Mouse (Mus musculus): ENCODE measurements around the gene Fxyd2. TPM values are rescaled to one million over a fixed set of nuclear protein-coding genes. Genes with fewer than 3 reads are reported as not detected.

Fxyd2 gene
- total RNA-seq, 2 experiments from 2014 or later = 2.2 to 3.6 TPM

Other genes starting within 250 kb of the Fxyd2 start
- not detected for gene BC049352, start 217.7 kb upstream of the Fxyd2 start, total RNA-seq (2021)
- not detected for gene Tmprss4, start 195.6 kb upstream of the Fxyd2 start, total RNA-seq (2021)
- gene Il10ra, start 130.5 kb upstream of the Fxyd2 start, total RNA-seq (2021) = 1 to 10 TPM; 1.7 to 2.4 TPM
- 1 to 10 TPM; 2.4 to 3.6 TPM for gene Tmprss13, start 80.6 kb upstream of the Fxyd2 start, total RNA-seq (2021)
- gene Fxyd6, start 29.5 kb upstream of the Fxyd2 start, total RNA-seq (2021) = 10 to 100 TPM; 15.9 to 16.6 TPM
- not detected for gene Dscaml1, start 27.0 kb downstream of the Fxyd2 start, total RNA-seq (2021)